Mouse (Mus musculus): ENCODE results near the gene Acot4. TPM values are rescaled to one million over a fixed set of nuclear protein-coding genes. Genes with fewer than 3 reads are reported as not detected.
"Not testable (repeated sequence)": the region's sequence is repeated elsewhere in the genome, so short reads cannot be mapped to it uniquely, and the experiment has no call there.

The Acot4 gene
- polyA plus RNA-seq, 2 experiments, result 0.11 to 0.23 TPM

DNA sequence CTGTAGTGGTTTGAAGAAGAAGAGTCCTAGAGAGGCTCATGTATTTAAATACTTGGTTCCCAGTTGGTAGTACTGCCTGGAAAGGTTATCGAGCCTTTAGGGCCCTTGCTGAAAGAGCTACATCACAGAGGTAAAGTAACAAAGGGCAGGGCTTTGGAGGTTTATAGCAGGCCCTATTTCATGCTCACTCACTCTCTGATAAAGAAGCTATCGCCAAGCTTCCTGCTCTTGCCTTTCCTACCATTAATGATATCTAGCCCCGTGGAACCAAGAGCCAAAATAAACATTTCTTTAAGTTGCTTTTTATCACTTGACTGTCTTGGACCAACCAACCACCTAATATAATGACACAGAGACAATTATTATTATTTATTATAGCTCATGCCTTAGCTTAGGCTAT, 37.8 kb upstream of the Acot4 start:
- H3K4me1 ChIP-seq (ENCODE audit: control insufficient read depth, insufficient read depth, low read length), result no peaks in the 10 kb centered on the region
- no peak overlapping the region for H3K4me3 ChIP-seq (replicated peaks; ENCODE audit: low read length)
- no peak overlapping the region for H3K4me2 ChIP-seq (replicated peaks; ENCODE audit: low read depth, low read length, severe bottlenecking)
- no peak for ATAC-seq (ENCODE audit: low FRiP score, low read depth)
- H3K36me3 ChIP-seq (ENCODE audit: control insufficient read depth, insufficient read depth, low read length), result no peaks in the 10 kb centered on the region
- no peak for TF ChIP-seq POLR2A (IDR thresholded peaks at IDR 0.05; ENCODE audit: borderline replicate concordance, extremely low read depth, insufficient read depth, insufficient read length)
- 79% methylated on average over 3 of the region's 3 CpGs for WGBS
- no peak overlapping the region for H3K9ac ChIP-seq (ENCODE audit: low read depth, low read length, severe bottlenecking)
- DNase-seq (ENCODE audit: low spot score), result no peak
- no peak overlapping the region for H3K27ac ChIP-seq (replicated peaks; ENCODE audit: low read depth, low read length)
- peaks cover 9% of the 10 kb centered on the region for H3K9me3 ChIP-seq (ENCODE audit: control insufficient read depth, low read length)
- H3K27me3 ChIP-seq (ENCODE audit: control insufficient read depth, insufficient read depth, low read length), result no peaks in the 10 kb centered on the region

DNA sequence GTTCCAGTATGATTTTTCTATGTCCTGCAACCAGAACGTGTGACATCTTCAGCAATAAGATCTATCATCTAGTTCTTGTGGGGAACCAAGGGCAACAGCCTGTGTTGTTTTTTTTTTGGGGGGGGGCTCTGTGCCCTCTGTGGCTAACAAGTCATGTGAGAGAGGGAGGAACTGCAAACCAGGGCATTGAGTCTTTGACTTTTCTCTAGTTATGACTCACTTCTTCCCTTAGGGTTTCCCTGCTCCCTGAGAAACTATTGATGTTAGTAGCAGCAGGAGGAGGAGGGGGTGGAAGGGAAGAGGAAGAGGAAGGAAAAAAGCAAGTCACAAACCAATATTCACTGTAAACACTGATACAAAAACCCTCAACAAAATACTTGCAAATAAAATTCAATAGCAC, 34.3 kb upstream of the Acot4 start:
- DNase-seq (ENCODE audit: low spot score), result no peak
- TF ChIP-seq POLR2A (IDR thresholded peaks at IDR 0.05; ENCODE audit: borderline replicate concordance, extremely low read depth, insufficient read depth, insufficient read length), result no peak

DNA sequence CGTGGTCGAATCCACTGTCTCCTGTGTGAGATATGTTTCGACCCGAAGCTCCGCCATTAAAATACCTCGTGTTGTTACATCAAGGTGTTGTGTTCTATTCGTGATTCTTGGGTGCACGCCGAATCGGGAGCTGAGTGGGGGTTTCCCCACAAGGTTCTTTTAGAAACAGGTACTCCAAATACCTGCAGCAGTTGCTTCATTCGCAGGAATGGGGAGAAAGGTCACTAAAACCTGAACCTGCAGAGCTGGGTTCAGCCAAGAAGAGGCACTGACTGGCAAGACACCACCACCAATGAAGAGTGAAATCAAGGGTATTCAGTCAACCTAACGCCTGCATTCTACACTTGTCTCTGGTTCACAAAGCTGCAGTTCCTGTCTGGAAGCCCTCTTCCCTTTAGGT, 29.9 kb upstream of the Acot4 start:
- no peak overlapping the region for H3K4me2 ChIP-seq (replicated peaks; ENCODE audit: low read depth, low read length, severe bottlenecking)
- TF ChIP-seq POLR2A (IDR thresholded peaks at IDR 0.05; ENCODE audit: borderline replicate concordance, extremely low read depth, insufficient read depth, insufficient read length), result no peak
- H3K9ac ChIP-seq (ENCODE audit: low read depth, low read length, severe bottlenecking), result no peak overlapping the region
- no peaks in the 10 kb centered on the region for H3K9me3 ChIP-seq (ENCODE audit: control insufficient read depth, low read length)
- 0 out of 2 replicates have a peak, but pooled peaks cover 7% of the 10 kb centered on the region for H3K4me1 ChIP-seq (ENCODE audit: control insufficient read depth, insufficient read depth, low read length)
- no peak for ATAC-seq (ENCODE audit: low FRiP score, low read depth)
- H3K36me3 ChIP-seq (ENCODE audit: control insufficient read depth, insufficient read depth, low read length), result no peaks in the 10 kb centered on the region
- H3K27ac ChIP-seq (replicated peaks; ENCODE audit: low read depth, low read length), result no peak overlapping the region
- DNase-seq (ENCODE audit: low spot score), result no peak
- H3K4me3 ChIP-seq (replicated peaks; ENCODE audit: low read length), result no peak overlapping the region
- 93% methylated on average over 10 of the region's 12 CpGs for WGBS
- H3K27me3 ChIP-seq (ENCODE audit: control insufficient read depth, insufficient read depth, low read length), result no peaks in the 10 kb centered on the region

More for the DNA sequence above, 34.3 kb upstream of the Acot4 start:
- Histone ChIP-seq H3K4me1 (ENCODE audit: control insufficient read depth, insufficient read depth, low read length) (0 out of 2 replicates have a peak, but pooled peaks cover 4% of the 10 kb centered on the region), H3K27me3 (ENCODE audit: control insufficient read depth, insufficient read depth, low read length) (no peaks in the 10 kb centered on the region), H3K9ac (ENCODE audit: low read depth, low read length, severe bottlenecking) (no peak overlapping the region), H3K27ac (replicated peaks; ENCODE audit: low read depth, low read length) (no peak overlapping the region), H3K36me3 (ENCODE audit: control insufficient read depth, insufficient read depth, low read length) (no peaks in the 10 kb centered on the region), H3K4me2 (replicated peaks; ENCODE audit: low read depth, low read length, severe bottlenecking) (no peak overlapping the region), H3K9me3 (ENCODE audit: control insufficient read depth, low read length) (peaks cover 9% of the 10 kb centered on the region), H3K4me3 (replicated peaks; ENCODE audit: low read length) (no peak overlapping the region)
- WGBS, result 89% methylated on average over 1 of the region's 1 CpGs
- no peak for ATAC-seq (ENCODE audit: low FRiP score, low read depth)

GRCm38 (mm10) chr12:84008729-84009128, 29.4 kb upstream of the Acot4 start:
- Histone ChIP-seq H3K27ac (replicated peaks; ENCODE audit: low read depth, low read length) (peak overlapping the region; percentile 61), H3K4me3 (replicated peaks; ENCODE audit: low read length) (peak overlapping the region; percentile 47), H3K9ac (ENCODE audit: low read depth, low read length, severe bottlenecking) (peak overlapping the region; percentile 66), H3K36me3 (ENCODE audit: control insufficient read depth, insufficient read depth, low read length) (no peaks in the 10 kb centered on the region), H3K4me2 (replicated peaks; ENCODE audit: low read depth, low read length, severe bottlenecking) (peak overlapping the region; percentile 50), H3K9me3 (ENCODE audit: control insufficient read depth, low read length) (no peaks in the 10 kb centered on the region), H3K27me3 (ENCODE audit: control insufficient read depth, insufficient read depth, low read length) (no peaks in the 10 kb centered on the region), H3K4me1 (ENCODE audit: control insufficient read depth, insufficient read depth, low read length) (0 out of 2 replicates have a peak, but pooled peaks cover 7% of the 10 kb centered on the region)
- ATAC-seq (ENCODE audit: low FRiP score, low read depth) (no peak), DNase-seq (ENCODE audit: low spot score) (no peak)
- no peak for TF ChIP-seq POLR2A (IDR thresholded peaks at IDR 0.05; ENCODE audit: borderline replicate concordance, extremely low read depth, insufficient read depth, insufficient read length)
- WGBS, result 72% methylated on average over 8 of the region's 8 CpGs

- DNase-seq (ENCODE audit: low spot score), result peak; percentile 87
- peak; percentile 95 for ATAC-seq (ENCODE audit: low FRiP score, low read depth)
- 2% methylated on average over 50 of the region's 70 CpGs for WGBS
Observed at GRCm38 (mm10) chr12:84009171-84009965, 28.8 kb upstream of the Acot4 start, which contains the start of gene Acot1. TSS of gene Acot1 (plus strand) at chr12:84009490.

More at GRCm38 (mm10) chr12:84009171-84009965, 28.8 kb upstream of the Acot4 start, which contains the start of gene Acot1:
- peak within 1 kb of the TSS; percentile 61 for H3K27ac ChIP-seq (replicated peaks; ENCODE audit: low read depth, low read length)
- not testable (repeated sequence) for H3K9me3 ChIP-seq (ENCODE audit: control insufficient read depth, low read length); H3K36me3 ChIP-seq (ENCODE audit: control insufficient read depth, insufficient read depth, low read length); H3K27me3 ChIP-seq (ENCODE audit: control insufficient read depth, insufficient read depth, low read length); H3K4me1 ChIP-seq (ENCODE audit: control insufficient read depth, insufficient read depth, low read length)
- H3K4me3 ChIP-seq (replicated peaks; ENCODE audit: low read length), result peak within 1 kb of the TSS; percentile 47
- peak; percentile 49; the same call in 1 of the 2 replicates for TF ChIP-seq POLR2A (IDR thresholded peaks at IDR 0.05; ENCODE audit: borderline replicate concordance, extremely low read depth, insufficient read depth, insufficient read length)
- H3K9ac ChIP-seq (ENCODE audit: low read depth, low read length, severe bottlenecking), result peak within 1 kb of the TSS; percentile 66
- H3K4me2 ChIP-seq (replicated peaks; ENCODE audit: low read depth, low read length, severe bottlenecking), result peak within 1 kb of the TSS; percentile 50

All from limb, embryonic 14.5 days (tissue).